Mouse (Mus musculus) ES-E14 (cell line): Measurements from ENCODE around the gene Bcam. TPM values are rescaled to one million over a fixed set of nuclear protein-coding genes. Genes with fewer than 3 reads are reported as not detected.

Source experiments
- DNase-seq: peaks from one replicate; pipeline ENCODE4 v3.0.0-alpha.2; 2013; ENCODE audit warnings: low read depth, low spot score
- H3K27ac ChIP-seq: 2 replicates; pipeline ENCODE4 v1.5.1; 2012; ENCODE audit warnings: low read depth, mild to moderate bottlenecking, low read length, moderate library complexity, mixed read lengths; ENCODE audit not compliant: poor library complexity, insufficient read depth, severe bottlenecking
- H3K36me3 ChIP-seq: 2 replicates; pipeline ENCODE4 v1.6.1; 2012; ENCODE audit warnings: mild to moderate bottlenecking, low read length, moderate library complexity, mixed read lengths; ENCODE audit not compliant: control insufficient read depth, poor library complexity, insufficient read depth, severe bottlenecking
- H3K4me1 ChIP-seq, 2 experiments: fragments of 150-350 bp in 1 of 2; sonication (generic) in 1 of 2; 2 replicates each; pipeline ENCODE4 v1.6.1; 2012; ENCODE audit warnings: low read length in 2 of 2, mild to moderate bottlenecking in 1 of 2, mixed read lengths in 1 of 2; ENCODE audit not compliant: control insufficient read depth in 2 of 2, insufficient read depth in 2 of 2, poor library complexity in 1 of 2
- H3K4me3 ChIP-seq, 2 experiments: fragments of 150-350 bp in 1 of 2; sonication (generic) in 1 of 2; 2 replicates each; pipeline ENCODE4 v1.5.1; 2012; ENCODE audit warnings: low read length in 2 of 2, low read depth in 1 of 2, mild to moderate bottlenecking in 1 of 2, mixed read lengths in 1 of 2; ENCODE audit not compliant: insufficient read depth in 1 of 2, poor library complexity in 1 of 2, severe bottlenecking in 1 of 2
- H3K9ac ChIP-seq: 2 replicates; pipeline ENCODE4 v1.6.1; 2012; ENCODE audit warnings: low read depth, mild to moderate bottlenecking, low read length, mixed read lengths; ENCODE audit not compliant: poor library complexity, insufficient read depth, severe bottlenecking
- H3K9me3 ChIP-seq: fragments of 150-350 bp; sonication (generic); 2 replicates; pipeline ENCODE4 v1.6.1; 2012; ENCODE audit warnings: low read depth, mild to moderate bottlenecking, low read length; ENCODE audit not compliant: control insufficient read depth, insufficient read depth
- CHD2 ChIP-seq: IDR thresholded peaks from 2 replicates; pipeline ENCODE4 v1.6.1; 2014; ENCODE audit warnings: mild to moderate bottlenecking, low read depth, low read length, inconsistent platforms
- HCFC1 ChIP-seq: IDR thresholded peaks from 2 replicates; pipeline ENCODE4 v1.6.1; 2012; ENCODE audit warnings: low read length, inconsistent platforms, borderline replicate concordance; ENCODE audit not compliant: insufficient read depth
- MAFK ChIP-seq: IDR thresholded peaks from 2 replicates; pipeline ENCODE4 v1.6.1; 2014; ENCODE audit warnings: mild to moderate bottlenecking, low read depth, low read length, inconsistent platforms; ENCODE audit not compliant: insufficient read depth
- ZC3H11A ChIP-seq: IDR thresholded peaks from 2 replicates; pipeline ENCODE4 v1.6.1; 2012; ENCODE audit warnings: low read depth, mild to moderate bottlenecking, inconsistent platforms, low read length, borderline replicate concordance
- ZNF384 ChIP-seq: IDR thresholded peaks from 2 replicates; pipeline ENCODE4 v1.6.1; 2012; ENCODE audit warnings: low read depth, low read length, inconsistent platforms
- in situ Hi-C, 2 experiments: fragments of 600-800 bp; cut with MboI; formaldehyde crosslinking; loops; one replicate each; pipeline ENCODE4 v1.15.1; 2025; ENCODE audit warnings: low sequenced_read_pairs in 2 of 2, inconsistent platforms in 1 of 2; ENCODE audit not compliant: unreplicated experiment in 2 of 2
- total RNA-seq: library from RNA; depleted of rRNA; stranded (reverse); fragments of 300-350 nt; gene quantifications from 2 replicates; pipeline ENCODE4 v1.2.3, GENCODE M21; 2012

The Bcam gene
- total RNA-seq, 1 experiment, result 167 TPM

GRCm38 (mm10) chr7:19800764-19801163 is 29.9 kb upstream of the Bcam start:
- peak; percentile 62 for TF ChIP-seq ZC3H11A
- no peak for TF ChIP-seq HCFC1
- Histone ChIP-seq H3K9ac (no peak overlapping the region), H3K4me1 (no peaks in the 10 kb centered on the region; a peak in 1 of 4 replicates), H3K9me3 (no peaks in the 10 kb centered on the region), H3K4me3 (no peak overlapping the region), H3K27ac (no peak overlapping the region), H3K36me3 (no peaks in the 10 kb centered on the region)
- in situ Hi-C loops, result loop anchor here (5.0 to 10.0 kb wide), 2 partner anchors 72 to 74 kb away; no protein-coding TSS in a partner anchor
- DNase-seq, result peak; percentile 64

GRCm38 (mm10) chr7:19796697-19797588 is 26.1 kb upstream of the Bcam start, which contains the start of gene Cblc:
Gene Cblc (minus strand): TSS chr7:19796809.
- Histone ChIP-seq H3K4me1 (no peaks in the 10 kb centered on the region), H3K9ac (peak within 1 kb of the TSS; percentile 67), H3K4me3 (peak within 1 kb of the TSS; percentile 65 to 76), H3K9me3 (no peaks in the 10 kb centered on the region), H3K36me3 (no peaks in the 10 kb centered on the region), H3K27ac (no peak within 1 kb of the TSS)
- peak; percentile 88 for DNase-seq
- TF ChIP-seq CHD2 (no peak), ZC3H11A (peak; percentile 75; the same call in 1 of the 2 replicates), ZNF384 (no peak), HCFC1 (0 out of 2 replicates have a peak, but pooled peaks have one; percentile 21), MAFK (no peak)
- in situ Hi-C loops, result no loop called here

- TF ChIP-seq ZC3H11A (no peak), ZNF384 (no peak)
- Histone ChIP-seq H3K4me1 (no peaks in the 10 kb centered on the region), H3K9ac (peak overlapping the region; percentile 67), H3K4me3 (peak overlapping the region; percentile 65 to 76), H3K9me3 (no peaks in the 10 kb centered on the region), H3K36me3 (no peaks in the 10 kb centered on the region), H3K27ac (no peak overlapping the region)
- DNase-seq, result no peak
- in situ Hi-C loops, result no loop called here
These were observed 25.4 kb upstream of the Bcam start for GRCm38 (mm10) chr7:19796254-19796653.

- no peak for DNase-seq
- Histone ChIP-seq H3K4me1 (peaks cover 0 to 2% of the 10 kb centered on the region in 2 experiments; a peak in 1 of 4 replicates), H3K36me3 (no peaks in the 10 kb centered on the region), H3K4me3 (no peak overlapping the region), H3K9me3 (no peaks in the 10 kb centered on the region), H3K9ac (no peak overlapping the region), H3K27ac (no peak overlapping the region)
- in situ Hi-C loops, result no loop called here
- TF ChIP-seq ZC3H11A (no peak), ZNF384 (no peak), HCFC1 (no peak), MAFK (no peak), CHD2 (no peak)
These were observed 24.4 kb upstream of the Bcam start for GRCm38 (mm10) chr7:19795236-19795635.
